Mouse (Mus musculus) spleen, postnatal 14 days (tissue): ENCODE data around the gene Map4k1.

ENCODE experiments used
- DNase-seq, 2 experiments: peaks; one replicate each; pipeline ENCODE4 v3.0.0; 2021 to 2022; ENCODE audit warnings: low spot score in 2 of 2

Map4k1 gene

DNA sequence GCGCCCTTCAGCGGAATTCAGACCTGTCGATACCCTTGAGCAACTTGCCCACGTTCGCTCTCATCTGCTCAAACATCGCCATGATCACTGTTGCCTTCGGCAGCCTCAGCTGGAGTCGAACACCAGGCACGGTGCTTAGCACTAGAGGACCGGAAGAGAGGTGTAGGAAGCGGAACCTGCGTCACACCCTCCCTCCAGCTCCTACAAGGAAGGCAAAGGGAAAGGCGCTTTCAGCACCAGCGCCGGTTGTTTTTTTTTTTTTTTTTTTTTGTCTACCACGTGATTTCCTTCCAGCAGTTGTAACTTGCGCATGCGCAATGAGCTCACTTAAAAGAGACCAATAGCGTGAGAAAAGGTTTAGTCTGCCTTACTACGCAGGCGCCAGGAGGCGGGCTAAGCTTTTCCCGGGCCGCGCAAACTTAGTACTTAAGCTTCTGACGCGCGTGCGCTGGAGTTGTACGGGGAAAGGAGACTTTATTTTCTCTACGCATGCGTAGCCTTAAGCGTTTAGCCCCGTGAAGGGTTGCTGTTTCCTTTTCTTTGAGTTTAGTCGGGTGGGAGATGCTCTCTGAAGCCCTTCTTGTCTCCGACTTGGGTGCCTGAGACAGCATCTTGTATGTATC, at the start of gene Map4k1, which contains the start of gene Eif3k:
Gene Map4k1 (plus strand): TSS at position 400 of the 623 bp plus-strand sequence.
Gene Eif3k (minus strand): TSS at position 214 of the 623 bp plus-strand sequence.
- peak; percentile 91 to 94 for DNase-seq

DNA sequence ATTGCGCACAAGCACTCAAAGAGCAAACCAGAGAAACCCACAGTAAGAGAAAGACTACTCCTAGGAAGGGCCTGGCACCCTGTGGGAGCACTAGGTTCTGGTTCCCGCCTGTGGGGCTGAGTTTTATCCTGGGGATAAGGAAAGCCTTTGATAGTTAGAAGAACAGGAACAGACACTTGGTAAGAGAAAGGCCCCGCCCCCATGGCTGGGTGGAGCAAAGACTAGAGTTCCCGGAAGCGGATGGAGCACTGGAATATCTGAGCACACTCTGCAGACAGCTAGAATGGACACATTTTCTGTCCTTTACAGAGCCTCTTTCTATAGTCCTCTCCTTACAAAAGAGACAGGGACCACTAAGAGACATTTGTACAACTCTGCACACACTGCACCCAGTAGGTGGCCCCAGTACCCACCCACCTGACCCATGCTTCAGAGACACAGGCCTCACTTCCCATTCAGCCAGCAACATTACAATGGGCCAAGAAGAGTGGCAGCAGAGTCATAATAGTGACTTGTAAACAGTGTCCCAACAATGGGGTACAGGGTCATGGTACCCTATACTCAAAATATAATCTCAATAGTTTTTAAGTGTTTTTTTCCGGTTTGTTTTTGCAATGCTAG, 49.3 kb upstream of the Map4k1 start:
- DNase-seq, result no peak

DNA sequence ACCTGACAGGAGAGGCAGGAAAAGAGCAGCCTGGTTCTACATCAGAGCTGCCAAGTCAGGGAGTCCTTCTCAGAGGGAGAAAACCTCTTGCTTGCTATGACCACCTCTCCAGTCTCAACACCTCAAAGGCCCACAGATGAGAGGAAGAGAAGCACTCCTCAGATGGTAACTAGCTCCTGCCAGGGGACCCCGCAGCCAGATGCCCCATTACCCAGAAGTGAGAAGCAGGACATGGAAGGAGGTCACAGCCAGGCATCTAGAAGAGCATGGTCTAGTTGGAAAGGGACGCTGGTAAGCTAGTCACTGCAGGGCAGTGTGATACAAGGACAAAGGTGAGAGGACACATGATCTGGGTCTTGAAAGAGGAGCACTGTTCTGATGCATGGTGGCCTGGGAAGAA, 48.0 kb upstream of the Map4k1 start:
- no peak for DNase-seq

DNA sequence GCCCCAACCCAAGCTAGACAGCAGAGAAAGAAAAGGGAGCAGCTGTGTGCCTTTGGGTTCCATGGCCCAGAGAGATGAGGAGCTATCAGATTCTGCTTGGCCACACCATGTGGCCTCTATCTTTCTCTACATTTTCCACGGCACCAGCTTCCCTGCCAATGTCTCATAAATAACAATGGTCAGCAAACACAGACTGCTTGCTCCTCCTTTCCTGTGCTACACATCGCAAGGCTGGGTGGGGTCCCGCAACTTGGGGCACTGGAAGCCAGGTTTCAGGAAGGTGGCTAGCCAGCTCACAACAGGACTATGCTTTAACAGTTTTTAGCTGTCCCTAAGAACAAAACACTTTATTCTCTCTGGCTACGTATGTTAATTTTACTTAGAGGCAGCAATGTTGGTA, 45.1 kb upstream of the Map4k1 start:
- no peak for DNase-seq

DNA sequence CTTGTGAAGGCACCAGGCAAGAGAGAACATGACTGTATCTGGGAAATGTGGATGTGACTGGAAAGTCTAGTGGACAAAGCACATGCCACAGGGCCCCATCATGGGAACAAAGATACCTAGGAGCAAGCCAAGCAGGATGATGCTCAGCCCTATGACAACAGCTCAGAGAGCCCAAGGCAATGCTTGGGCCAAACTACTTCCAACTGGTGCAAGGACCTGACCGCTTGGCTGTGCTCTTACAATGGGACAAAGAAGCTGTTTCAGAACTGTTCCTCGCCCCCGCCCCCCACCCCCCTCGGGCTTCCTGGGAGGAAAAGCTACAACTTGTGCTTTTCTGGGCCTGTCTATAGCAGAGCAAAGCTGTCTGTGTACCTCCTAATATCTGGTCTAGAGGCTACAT, 43.2 kb upstream of the Map4k1 start:
- no peak for DNase-seq

DNA sequence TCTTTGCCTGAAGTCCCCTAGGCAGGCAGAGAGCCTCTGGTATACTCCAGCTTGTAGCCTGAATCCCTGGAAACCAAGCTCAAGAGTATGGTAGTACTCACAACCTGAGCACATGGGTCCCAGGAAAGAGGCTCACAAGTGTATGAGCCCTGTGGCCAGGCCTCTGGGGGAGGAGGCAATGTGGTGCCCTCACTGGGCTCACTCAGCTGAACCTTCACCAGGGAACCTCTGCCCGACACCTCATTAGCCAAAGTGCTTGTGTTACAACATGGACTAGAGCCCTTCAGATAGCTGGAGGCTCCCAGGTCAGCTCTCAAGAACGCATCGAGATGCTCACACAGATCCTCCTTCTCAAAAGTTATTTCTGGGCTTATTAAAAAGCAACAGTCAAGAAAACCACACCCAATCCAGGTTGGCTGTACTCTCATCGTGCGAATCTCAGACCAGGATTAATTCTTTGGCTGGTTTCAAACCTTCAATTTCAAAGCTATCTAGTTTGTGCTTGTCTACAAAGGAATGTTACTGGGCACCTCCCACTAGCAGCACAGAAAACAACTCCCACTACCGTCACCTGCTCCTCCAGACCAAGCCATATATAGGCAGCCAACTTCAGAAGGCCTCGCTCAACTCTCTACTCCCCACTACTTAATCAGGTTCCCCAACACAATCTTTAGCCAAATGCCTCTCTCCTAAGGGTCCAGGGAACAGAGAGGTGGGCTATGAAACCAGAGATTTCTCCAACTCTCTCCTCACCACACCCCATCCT, 42.2 kb upstream of the Map4k1 start:
- no peak for DNase-seq

DNA sequence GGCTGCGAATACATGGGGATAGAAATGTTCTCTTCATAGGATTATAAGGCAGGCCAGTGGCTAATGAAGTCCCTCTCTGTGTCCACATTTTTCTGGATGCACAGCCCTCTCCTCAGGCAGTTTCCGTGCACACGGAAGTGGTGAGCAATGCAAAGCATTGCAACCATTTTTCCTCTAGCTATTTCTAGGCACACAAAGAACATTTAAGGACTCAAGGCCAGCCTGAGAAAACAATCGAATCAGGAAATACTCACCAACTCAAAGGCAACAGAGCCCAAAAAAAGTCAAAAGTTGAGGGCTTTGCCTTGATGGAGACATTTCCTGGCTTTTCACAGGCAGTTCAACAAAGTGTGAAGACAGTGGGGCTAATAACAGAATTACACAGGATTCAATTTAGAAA, 40.7 kb upstream of the Map4k1 start:
- DNase-seq, result no peak

DNA sequence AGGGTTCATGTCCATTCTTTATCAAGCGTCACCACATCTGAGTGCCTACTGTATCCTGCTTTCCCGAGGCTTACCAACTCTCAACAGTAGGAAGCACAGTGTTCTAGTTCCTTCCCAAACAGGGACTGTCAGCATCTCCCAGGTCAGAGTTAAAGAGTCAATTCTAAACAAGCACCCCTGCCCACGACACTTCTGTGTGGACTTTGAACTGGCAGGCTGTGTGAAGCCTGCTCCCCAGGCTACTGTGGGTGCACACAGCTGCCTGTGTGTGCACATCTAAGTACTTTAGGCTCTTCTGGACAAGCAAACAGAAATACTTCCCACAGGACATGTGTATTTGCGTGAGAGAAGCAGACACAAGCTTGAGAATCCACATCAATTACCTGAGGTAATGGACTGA, 40.3 kb upstream of the Map4k1 start:
- no peak for DNase-seq

DNA sequence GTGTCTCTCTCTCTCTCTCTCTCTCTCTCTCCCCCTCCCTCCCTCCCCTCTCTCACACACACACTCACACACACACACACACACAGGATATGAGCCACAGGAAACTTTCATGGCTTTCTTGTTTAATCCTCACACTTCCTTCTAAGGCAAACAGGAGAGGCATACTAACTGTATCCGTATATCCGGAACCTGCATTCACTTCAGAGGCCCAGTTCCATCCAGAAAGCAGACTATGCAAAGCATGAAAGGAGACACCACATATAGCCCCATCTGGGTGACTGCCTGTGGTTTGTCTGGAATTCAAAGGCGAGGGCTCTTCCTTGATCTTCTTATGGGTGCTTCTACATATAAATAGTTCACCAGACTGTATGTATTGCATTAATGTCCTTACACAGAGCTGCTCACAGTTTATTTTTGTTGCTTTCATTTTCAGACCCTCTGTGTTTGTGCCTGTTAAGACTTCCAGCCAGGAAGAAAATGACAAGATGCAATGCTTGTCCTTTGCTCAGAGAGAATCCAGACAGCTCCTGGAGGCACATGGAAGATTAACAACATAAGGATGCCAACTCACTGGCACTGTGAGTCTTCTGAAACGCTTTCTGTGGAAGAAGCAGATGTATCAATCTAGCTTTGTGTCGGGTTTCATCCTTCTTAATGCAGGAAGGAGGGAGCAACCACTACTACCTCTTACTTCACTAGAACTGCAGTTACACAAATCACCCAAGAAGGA, 38.2 kb upstream of the Map4k1 start:
- DNase-seq, result no peak

DNA sequence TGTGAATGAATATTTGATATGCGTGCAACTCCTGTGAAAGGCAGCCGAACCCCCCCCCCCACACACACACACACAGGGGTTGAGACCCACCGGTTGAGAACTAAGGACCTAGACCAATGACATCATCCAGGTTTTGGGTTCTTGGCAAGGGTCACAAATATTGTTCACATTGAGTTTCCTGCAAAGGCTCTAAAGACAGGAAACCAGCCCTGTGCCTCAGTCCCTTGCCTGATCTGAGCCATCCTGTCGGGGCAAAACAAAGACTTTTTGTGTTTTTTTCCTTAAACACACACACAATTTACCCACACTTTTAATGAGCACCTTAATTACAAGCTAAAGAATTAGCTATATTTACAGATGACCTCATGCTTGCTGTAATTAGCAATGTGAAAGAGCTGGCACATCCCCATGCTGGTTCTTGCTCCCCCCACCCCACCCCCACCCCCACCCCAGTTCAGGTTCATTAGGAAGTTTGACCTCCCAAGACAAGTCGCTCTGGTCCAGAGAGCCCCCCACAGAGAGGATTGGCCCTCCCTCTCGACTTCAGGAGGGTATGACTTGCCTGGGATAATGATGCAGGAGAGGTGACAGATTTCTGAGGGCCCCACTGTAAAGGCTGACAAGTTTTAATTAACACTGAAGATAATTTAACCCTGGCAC, 37.0 kb upstream of the Map4k1 start:
- DNase-seq, result no peak

DNA sequence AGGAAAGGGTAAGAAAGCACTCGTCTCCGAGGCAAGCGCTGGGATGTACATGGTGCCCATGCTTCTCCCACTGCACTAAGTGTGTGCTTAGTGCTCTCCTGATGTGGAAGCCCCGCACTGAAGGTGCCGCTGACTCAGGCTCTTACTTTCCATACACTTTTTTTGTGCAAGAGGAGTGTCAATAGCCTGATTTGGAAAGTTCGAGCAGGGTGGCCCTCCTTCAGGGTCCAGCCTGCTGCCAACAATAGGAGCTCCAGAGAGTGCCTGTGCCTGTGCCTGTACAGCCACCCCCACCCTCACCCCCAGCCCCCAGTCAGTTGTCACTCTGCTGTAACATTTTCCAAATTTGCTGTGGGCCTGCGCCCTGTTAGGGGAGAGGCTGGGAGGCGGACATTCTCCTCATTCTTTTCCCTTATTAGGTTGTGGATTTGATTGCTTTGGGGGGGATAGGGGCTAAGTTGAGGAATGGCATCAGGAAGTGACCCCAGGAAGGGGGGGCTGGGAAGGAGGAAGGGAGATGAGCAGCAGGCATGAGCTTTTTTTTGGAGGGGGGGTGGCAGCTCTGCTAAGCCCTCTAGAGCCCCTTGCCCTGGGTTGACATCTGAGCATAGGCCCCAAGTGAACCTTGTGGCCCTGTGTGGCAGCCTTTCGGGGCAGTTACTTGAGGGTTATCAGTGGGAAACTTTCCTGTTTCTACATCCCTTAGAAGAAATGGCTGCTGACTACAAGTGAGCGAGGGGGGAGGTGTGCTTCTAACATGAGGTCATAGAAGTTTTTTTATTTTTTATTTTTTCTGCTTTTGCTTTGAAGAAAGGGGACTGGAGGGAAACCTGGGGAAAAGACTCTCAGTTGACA, 36.2 kb upstream of the Map4k1 start:
- DNase-seq, result no peak

DNA sequence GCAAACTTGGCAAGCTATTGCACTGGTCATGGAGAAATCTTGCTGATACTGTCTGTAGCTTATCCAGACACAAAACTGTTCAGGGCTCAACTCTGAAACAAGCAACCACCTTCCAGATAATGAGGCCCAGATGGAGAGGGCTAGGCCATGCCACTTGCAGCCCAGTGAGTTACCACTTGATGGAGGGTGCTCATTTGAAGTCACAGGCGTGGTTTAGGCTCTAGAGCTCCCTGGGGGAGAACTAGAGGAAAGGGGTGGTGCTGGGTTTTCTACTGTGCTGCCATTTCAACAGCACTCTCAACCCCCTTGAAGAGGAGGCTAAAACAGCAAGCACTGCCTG, 35.6 kb upstream of the Map4k1 start:
- no peak for DNase-seq

DNA sequence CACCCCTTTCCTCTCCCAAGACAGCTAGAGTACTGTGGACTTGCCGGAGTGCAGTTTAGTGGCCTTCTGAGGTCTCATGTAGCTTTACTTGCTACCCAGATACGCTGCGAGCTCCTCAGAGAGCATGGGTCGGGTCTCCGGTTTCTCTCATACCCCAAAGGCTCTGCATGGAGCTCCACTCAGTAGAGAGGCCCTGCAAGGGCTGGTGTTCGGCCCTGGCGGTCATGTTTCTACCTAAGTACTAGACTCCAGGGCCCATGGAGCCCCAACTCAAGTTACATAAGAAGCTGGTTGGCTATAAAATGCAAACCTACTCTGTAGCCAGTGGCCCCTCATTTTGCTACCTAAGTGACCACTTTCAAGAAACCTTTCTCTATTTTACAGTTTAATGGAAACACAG, 33.1 kb upstream of the Map4k1 start:
- no peak for DNase-seq

DNA sequence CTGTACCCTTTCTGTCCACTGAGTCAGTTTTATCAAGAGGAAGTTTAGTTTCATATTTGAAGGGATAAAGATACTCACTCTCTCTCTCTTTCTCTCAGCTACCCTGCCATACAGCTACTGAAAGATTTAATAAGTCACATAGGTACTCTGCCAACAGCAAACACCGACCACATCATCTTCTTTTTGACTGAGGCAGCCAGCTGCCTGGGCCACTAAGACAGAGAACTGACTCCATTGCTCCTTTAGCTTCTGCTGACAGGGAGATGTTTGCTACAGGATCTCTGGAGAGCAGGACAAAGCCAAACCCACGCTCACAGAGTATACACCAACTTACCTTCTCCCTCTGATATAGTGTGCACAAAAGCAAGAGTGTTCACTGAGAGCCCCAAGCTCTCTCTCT, 32.6 kb upstream of the Map4k1 start:
- no peak for DNase-seq

DNA sequence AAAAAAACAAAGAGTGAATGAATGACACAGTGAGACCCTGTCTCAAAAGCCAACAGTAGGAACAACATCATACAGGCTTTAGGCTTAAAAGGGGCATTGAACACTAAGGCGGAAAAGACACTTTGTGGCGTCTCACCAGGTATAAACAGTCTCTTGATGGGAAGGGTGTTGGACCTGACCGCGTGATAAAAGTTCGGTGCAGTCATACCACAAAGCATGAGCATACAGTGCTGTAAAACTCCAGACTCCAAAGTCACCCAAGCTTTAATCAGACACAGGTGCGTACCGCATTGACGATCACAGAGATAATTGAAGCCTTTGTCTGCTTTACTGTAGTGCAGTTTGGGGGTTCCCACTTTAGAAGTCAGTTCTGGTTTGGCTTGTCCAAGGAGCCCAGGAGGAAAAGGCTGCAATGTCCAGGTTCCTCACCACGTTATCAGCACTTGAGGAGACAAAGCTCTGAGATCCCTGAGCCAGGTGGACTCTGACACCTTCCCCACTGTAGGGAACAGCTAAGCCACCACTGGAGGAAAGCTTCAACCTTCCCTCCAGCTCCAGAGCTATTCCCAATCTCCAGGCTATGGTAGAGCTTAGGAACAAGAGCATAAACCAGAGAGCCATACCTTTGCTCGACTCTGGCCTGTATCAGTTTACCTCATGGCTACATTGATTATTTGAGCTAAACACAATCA, 31.4 kb upstream of the Map4k1 start:
- no peak for DNase-seq

DNA sequence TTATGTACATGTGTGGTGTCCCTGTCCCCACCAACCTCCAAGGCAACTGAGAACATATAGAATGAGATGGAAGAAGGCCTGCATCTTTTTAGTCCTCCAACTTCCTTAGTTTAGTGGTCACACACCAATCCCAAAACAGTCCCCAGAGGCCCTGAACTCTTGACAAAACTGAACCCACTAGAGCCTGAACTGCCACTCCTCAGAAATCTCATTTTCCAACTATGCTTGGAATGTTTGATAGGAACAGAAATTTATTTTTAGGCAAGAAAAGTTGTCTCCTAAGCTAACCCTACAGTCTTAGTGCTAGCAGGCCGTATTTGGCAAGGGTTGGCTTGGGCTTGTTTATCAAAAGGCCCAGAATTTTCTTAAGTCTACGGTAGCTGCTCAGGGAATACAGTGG, 30.1 kb upstream of the Map4k1 start:
- no peak for DNase-seq

DNA sequence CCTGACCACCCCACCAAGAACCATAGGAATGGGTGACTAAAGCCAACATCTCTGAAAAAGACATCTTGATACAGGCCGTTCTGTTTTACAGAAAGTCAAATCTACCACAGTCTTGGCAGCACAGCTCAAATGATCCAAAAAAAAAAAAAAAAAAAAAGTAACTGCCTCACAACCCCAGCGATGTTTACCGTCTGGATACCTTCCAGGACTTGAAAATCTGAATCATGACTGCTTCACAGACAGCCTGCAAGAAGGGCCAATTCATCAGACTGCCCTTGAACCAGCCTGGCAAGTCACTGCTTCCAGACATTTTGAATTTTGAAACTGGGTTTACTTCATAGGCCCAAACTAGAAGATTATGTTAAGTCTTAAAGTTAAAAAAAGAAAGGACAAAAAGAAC, 29.1 kb upstream of the Map4k1 start:
- DNase-seq, result no peak

DNA sequence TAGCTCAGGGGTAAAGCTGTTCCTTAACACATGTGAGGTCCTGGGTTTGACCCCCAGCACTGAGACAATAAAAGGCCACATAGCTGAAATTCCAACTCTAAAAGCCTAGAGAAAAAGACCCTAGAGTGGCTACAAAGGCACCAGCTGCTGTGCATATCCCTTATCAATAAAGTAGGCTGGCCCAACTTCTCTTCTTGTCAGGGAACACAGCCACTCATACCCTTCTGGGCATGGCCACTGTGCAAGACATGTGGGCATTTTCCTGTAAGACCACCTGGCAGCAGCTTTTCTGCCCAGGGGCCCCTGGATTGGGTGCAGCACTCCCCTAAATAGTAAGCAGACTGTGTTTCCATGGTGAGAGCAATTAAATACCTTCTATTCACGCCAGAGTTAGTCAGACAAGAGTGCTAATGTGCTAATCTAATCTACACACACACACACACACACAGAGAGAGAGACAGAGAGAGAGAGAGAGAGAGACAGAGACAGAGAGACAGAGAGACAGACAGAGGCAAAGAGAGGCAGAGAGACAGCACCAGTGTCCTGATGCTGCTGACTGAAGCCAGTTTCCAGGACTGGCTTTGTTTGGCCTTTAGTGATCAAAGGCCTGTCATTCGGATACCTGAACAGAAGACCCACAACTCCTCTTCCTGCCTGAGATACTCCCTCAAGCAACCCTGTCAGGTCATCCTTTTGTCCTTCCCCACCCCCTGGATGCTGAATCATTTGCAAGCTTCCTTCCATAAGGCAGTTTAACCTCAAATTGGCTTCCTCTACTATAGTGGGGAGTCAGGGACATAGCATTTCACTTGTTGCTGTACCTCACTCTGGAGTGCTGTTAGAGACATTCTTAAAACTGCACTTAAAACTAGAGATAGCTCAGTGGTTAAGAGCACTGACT, 28.1 kb upstream of the Map4k1 start:
- DNase-seq, result no peak

DNA sequence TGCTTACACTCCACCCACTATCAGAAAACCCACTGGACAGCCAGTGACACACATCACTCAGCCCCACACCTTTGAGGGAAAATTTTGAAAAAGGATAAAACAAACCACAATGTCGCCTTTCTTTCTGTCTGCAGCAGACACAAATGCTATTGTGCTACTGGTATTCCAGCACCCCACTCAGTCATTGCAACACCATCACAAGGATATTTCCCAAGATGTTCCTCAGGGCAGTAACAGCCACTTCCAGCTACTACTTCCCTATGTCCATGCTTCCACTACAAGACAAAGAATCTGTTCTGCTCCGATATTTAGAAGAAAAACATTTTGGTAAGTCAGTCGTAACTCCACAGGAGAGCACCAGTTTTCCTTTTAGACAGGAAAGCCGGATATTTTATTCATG, 27.1 kb upstream of the Map4k1 start:
- DNase-seq, result no peak
